Mouse (Mus musculus): ENCODE results near the gene Nfkbil1. TPM values are rescaled to one million over a fixed set of nuclear protein-coding genes. Genes with fewer than 3 reads are reported as not detected.

The Nfkbil1 gene
- polyA plus RNA-seq, 1 experiment from 2014 or later, result 11.0 TPM

- H3K9me3 ChIP-seq (ENCODE audit: control insufficient read depth, low read length), result no peaks in the 10 kb centered on the region
- no peak overlapping the region for H3K9ac ChIP-seq (ENCODE audit: low read length)
- ATAC-seq (ENCODE audit: low read depth), result no peak
- H3K4me1 ChIP-seq (replicated peaks; ENCODE audit: control insufficient read depth, insufficient read depth, low read length), result peaks cover 8% of the 10 kb centered on the region
- H3K4me2 ChIP-seq (ENCODE audit: low read depth, low read length), result no peak overlapping the region
- no peaks in the 10 kb centered on the region for H3K36me3 ChIP-seq (ENCODE audit: control insufficient read depth, insufficient read depth, low read length)
- no peak overlapping the region for H3K27ac ChIP-seq (ENCODE audit: low read length)
- H3K4me3 ChIP-seq (ENCODE audit: low read length), result no peak overlapping the region
- WGBS, result 63% methylated on average over 2 of the region's 2 CpGs
- H3K27me3 ChIP-seq (ENCODE audit: control insufficient read depth, insufficient read depth, low read depth, low read length), result peaks cover 13% of the 10 kb centered on the region
Observed at GRCm38 (mm10) chr17:35191723-35192122, 43.9 kb downstream of the Nfkbil1 start.

GRCm38 (mm10) chr17:35190096-35190495, 45.5 kb downstream of the Nfkbil1 start:
- 57% methylated on average over 4 of the region's 4 CpGs for WGBS
- H3K27ac ChIP-seq (ENCODE audit: low read length), result no peak overlapping the region
- peaks cover 12% of the 10 kb centered on the region for H3K4me1 ChIP-seq (replicated peaks; ENCODE audit: control insufficient read depth, insufficient read depth, low read length)
- H3K27me3 ChIP-seq (ENCODE audit: control insufficient read depth, insufficient read depth, low read depth, low read length), result peaks cover 10% of the 10 kb centered on the region
- no peak for ATAC-seq (ENCODE audit: low read depth)
- H3K4me3 ChIP-seq (ENCODE audit: low read length), result no peak overlapping the region
- H3K9ac ChIP-seq (ENCODE audit: low read length), result no peak overlapping the region
- no peaks in the 10 kb centered on the region for H3K9me3 ChIP-seq (ENCODE audit: control insufficient read depth, low read length)
- no peaks in the 10 kb centered on the region for H3K36me3 ChIP-seq (ENCODE audit: control insufficient read depth, insufficient read depth, low read length)
- H3K4me2 ChIP-seq (ENCODE audit: low read depth, low read length), result no peak overlapping the region

- Histone ChIP-seq H3K4me2 (ENCODE audit: low read depth, low read length) (no peak overlapping the region), H3K36me3 (ENCODE audit: control insufficient read depth, insufficient read depth, low read length) (no peaks in the 10 kb centered on the region), H3K4me1 (replicated peaks; ENCODE audit: control insufficient read depth, insufficient read depth, low read length) (peaks cover 8% of the 10 kb centered on the region; the same call in 1 of the 2 replicates), H3K27me3 (ENCODE audit: control insufficient read depth, insufficient read depth, low read depth, low read length) (0 out of 2 replicates have a peak, but pooled peaks cover 1% of the 10 kb centered on the region), H3K4me3 (ENCODE audit: low read length) (no peak overlapping the region), H3K9ac (ENCODE audit: low read length) (no peak overlapping the region), H3K27ac (ENCODE audit: low read length) (no peak overlapping the region), H3K9me3 (ENCODE audit: control insufficient read depth, low read length) (no peaks in the 10 kb centered on the region)
- ATAC-seq (ENCODE audit: low read depth), result no peak
- WGBS, result 57% methylated on average over 1 of the region's 1 CpGs
Observed at GRCm38 (mm10) chr17:35189186-35189585, 46.4 kb downstream of the Nfkbil1 start.

- no peak within 1 kb of the TSS for H3K9ac ChIP-seq (ENCODE audit: low read length)
Observed at GRCm38 (mm10) chr17:35187959-35188610, 47.5 kb downstream of the Nfkbil1 start, which contains the start of gene Lst1. Gene Lst1 (minus strand): TSS chr17:35188439.

GRCm38 (mm10) chr17:35187345-35187744, 48.2 kb downstream of the Nfkbil1 start:
- Histone ChIP-seq H3K9me3 (ENCODE audit: control insufficient read depth, low read length) (no peaks in the 10 kb centered on the region), H3K4me2 (ENCODE audit: low read depth, low read length) (no peak overlapping the region), H3K9ac (ENCODE audit: low read length) (no peak overlapping the region), H3K27ac (ENCODE audit: low read length) (no peak overlapping the region), H3K4me3 (ENCODE audit: low read length) (no peak overlapping the region), H3K27me3 (ENCODE audit: control insufficient read depth, insufficient read depth, low read depth, low read length) (no peaks in the 10 kb centered on the region), H3K4me1 (replicated peaks; ENCODE audit: control insufficient read depth, insufficient read depth, low read length) (peaks cover 7% of the 10 kb centered on the region; the same call in 1 of the 2 replicates), H3K36me3 (ENCODE audit: control insufficient read depth, insufficient read depth, low read length) (no peaks in the 10 kb centered on the region)
- no peak for ATAC-seq (ENCODE audit: low read depth)
- WGBS, result 53% methylated on average over 4 of the region's 4 CpGs

More at GRCm38 (mm10) chr17:35187959-35188610, 47.5 kb downstream of the Nfkbil1 start, which contains the start of gene Lst1:
- no peaks in the 10 kb centered on the region for H3K27me3 ChIP-seq (ENCODE audit: control insufficient read depth, insufficient read depth, low read depth, low read length)
- no peak within 1 kb of the TSS for H3K4me3 ChIP-seq (ENCODE audit: low read length)
- H3K9me3 ChIP-seq (ENCODE audit: control insufficient read depth, low read length), result no peaks in the 10 kb centered on the region
- ATAC-seq (ENCODE audit: low read depth), result no peak
- no peaks in the 10 kb centered on the region for H3K36me3 ChIP-seq (ENCODE audit: control insufficient read depth, insufficient read depth, low read length)
- H3K4me1 ChIP-seq (replicated peaks; ENCODE audit: control insufficient read depth, insufficient read depth, low read length), result peaks cover 7% of the 10 kb centered on the region; the same call in 1 of the 2 replicates
- H3K4me2 ChIP-seq (ENCODE audit: low read depth, low read length), result no peak within 1 kb of the TSS
- no peak within 1 kb of the TSS for H3K27ac ChIP-seq (ENCODE audit: low read length)
- 71% methylated on average over 7 of the region's 7 CpGs for WGBS

GRCm38 (mm10) chr17:35186681-35187080, 48.9 kb downstream of the Nfkbil1 start:
- Histone ChIP-seq H3K4me1 (replicated peaks; ENCODE audit: control insufficient read depth, insufficient read depth, low read length) (peaks cover 7% of the 10 kb centered on the region; the same call in 1 of the 2 replicates), H3K27me3 (ENCODE audit: control insufficient read depth, insufficient read depth, low read depth, low read length) (no peaks in the 10 kb centered on the region), H3K4me3 (ENCODE audit: low read length) (peak overlapping the region; percentile 56), H3K27ac (ENCODE audit: low read length) (peak overlapping the region; percentile 64), H3K9ac (ENCODE audit: low read length) (peak overlapping the region; percentile 50), H3K9me3 (ENCODE audit: control insufficient read depth, low read length) (no peaks in the 10 kb centered on the region), H3K4me2 (ENCODE audit: low read depth, low read length) (peak overlapping the region; percentile 48), H3K36me3 (ENCODE audit: control insufficient read depth, insufficient read depth, low read length) (no peaks in the 10 kb centered on the region)
- WGBS, result 2% methylated on average over 4 of the region's 4 CpGs
- peak; percentile 41 for ATAC-seq (ENCODE audit: low read depth)

DNA sequence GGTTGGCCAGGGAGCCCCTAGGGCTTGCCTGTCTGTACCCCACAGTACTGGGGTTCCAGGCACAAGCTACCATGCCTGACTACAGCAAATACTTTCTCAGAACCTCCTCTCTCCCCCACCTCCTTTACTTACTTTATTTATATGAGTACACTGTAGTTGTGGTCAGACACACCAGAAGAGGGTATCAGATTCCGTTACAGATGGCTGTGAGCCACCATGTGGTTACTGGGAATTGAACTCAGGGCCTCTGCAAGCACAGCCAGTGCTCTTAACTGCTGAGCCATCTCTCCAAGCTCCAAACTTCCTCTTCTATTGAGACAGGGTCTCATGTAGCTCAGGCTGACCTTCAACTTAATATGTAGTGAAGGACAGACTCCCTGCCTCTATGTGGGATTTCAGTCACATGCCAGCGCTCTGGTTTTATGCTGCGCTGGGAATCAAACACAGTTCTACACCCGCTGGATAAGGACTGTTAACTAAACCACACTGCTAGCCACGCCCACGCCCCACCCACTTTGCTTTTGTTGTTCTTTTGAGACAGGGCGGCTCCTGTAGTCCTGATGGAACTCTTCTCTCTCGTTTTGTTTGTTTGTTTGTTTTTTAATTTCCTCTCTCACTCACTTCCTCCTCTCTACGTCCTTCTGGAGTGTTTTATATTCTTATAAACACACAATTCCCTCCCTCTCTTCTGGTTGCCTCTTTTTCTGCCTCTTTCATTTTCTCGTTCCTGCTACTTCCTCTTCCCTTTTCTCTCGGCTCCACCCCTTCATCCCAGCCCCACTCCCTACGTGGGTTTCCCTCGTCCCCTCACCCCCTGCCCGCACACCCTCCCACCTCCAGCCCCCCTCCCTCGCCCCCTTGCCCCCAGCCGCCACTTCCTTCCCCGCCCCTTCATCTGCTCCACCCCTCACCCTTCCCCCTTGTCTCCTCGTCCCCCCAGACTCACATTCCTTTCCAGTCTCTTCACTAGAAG, 49.7 kb downstream of the Nfkbil1 start:
- H3K4me1 ChIP-seq (replicated peaks; ENCODE audit: control insufficient read depth, insufficient read depth, low read length), result peaks cover 7% of the 10 kb centered on the region; the same call in 1 of the 2 replicates
- peak overlapping the region; percentile 50 for H3K9ac ChIP-seq (ENCODE audit: low read length)
- no peaks in the 10 kb centered on the region for H3K27me3 ChIP-seq (ENCODE audit: control insufficient read depth, insufficient read depth, low read depth, low read length)
- peak overlapping the region; percentile 48 for H3K4me2 ChIP-seq (ENCODE audit: low read depth, low read length)
- ATAC-seq (ENCODE audit: low read depth), result peak; percentile 86
- H3K4me3 ChIP-seq (ENCODE audit: low read length), result peak overlapping the region; percentile 56
- peak overlapping the region; percentile 64 for H3K27ac ChIP-seq (ENCODE audit: low read length)
- no peaks in the 10 kb centered on the region for H3K36me3 ChIP-seq (ENCODE audit: control insufficient read depth, insufficient read depth, low read length)
- WGBS, result 2% methylated on average over 18 of the region's 18 CpGs
- H3K9me3 ChIP-seq (ENCODE audit: control insufficient read depth, low read length), result no peaks in the 10 kb centered on the region

GRCm38 (mm10) chr17:35180093-35180492, 55.5 kb downstream of the Nfkbil1 start:
- Histone ChIP-seq H3K27me3 (ENCODE audit: control insufficient read depth, insufficient read depth, low read depth, low read length) (no peaks in the 10 kb centered on the region), H3K4me2 (ENCODE audit: low read depth, low read length) (no peak overlapping the region), H3K9ac (ENCODE audit: low read length) (no peak overlapping the region), H3K4me1 (replicated peaks; ENCODE audit: control insufficient read depth, insufficient read depth, low read length) (no peaks in the 10 kb centered on the region), H3K27ac (ENCODE audit: low read length) (no peak overlapping the region), H3K4me3 (ENCODE audit: low read length) (no peak overlapping the region), H3K9me3 (ENCODE audit: control insufficient read depth, low read length) (no peaks in the 10 kb centered on the region), H3K36me3 (ENCODE audit: control insufficient read depth, insufficient read depth, low read length) (no peaks in the 10 kb centered on the region)
- ATAC-seq (ENCODE audit: low read depth), result no peak
- 80% methylated on average over 5 of the region's 5 CpGs for WGBS

- Histone ChIP-seq H3K4me3 (ENCODE audit: low read length) (no peak overlapping the region), H3K4me1 (replicated peaks; ENCODE audit: control insufficient read depth, insufficient read depth, low read length) (no peaks in the 10 kb centered on the region), H3K4me2 (ENCODE audit: low read depth, low read length) (no peak overlapping the region), H3K36me3 (ENCODE audit: control insufficient read depth, insufficient read depth, low read length) (no peaks in the 10 kb centered on the region), H3K9me3 (ENCODE audit: control insufficient read depth, low read length) (no peaks in the 10 kb centered on the region), H3K9ac (ENCODE audit: low read length) (no peak overlapping the region), H3K27me3 (ENCODE audit: control insufficient read depth, insufficient read depth, low read depth, low read length) (no peaks in the 10 kb centered on the region), H3K27ac (ENCODE audit: low read length) (no peak overlapping the region)
- peak; percentile 86 for ATAC-seq (ENCODE audit: low read depth)
- 8% methylated on average over 5 of the region's 5 CpGs for WGBS
Observed at GRCm38 (mm10) chr17:35178528-35178927, 57.1 kb downstream of the Nfkbil1 start.

Data from lung, embryonic 16.5 days (tissue).